Mouse (Mus musculus) left cerebral cortex, adult 11 months (tissue): ENCODE measurements around the gene Samd14.
A peak's percentile ranks its signal among the peaks of the same experiment; 100 is the strongest.
"Not testable (repeated sequence)": the region's sequence is repeated elsewhere in the genome, so short reads cannot be mapped to it uniquely, and the experiment has no call there.

Experiments used
- DNase-seq: peaks from one replicate; pipeline ENCODE4 v3.0.0; 2022; ENCODE audit warnings: low spot score

The Samd14 gene

GRCm38 (mm10) chr11:95006525-95007219 lies 3.0 kb upstream of the Samd14 start:
- no peak for DNase-seq

GRCm38 (mm10) chr11:95007418-95007817 lies 2.3 kb upstream of the Samd14 start:
- DNase-seq, result no peak

- no peak for DNase-seq
These were observed 734 bp upstream of the Samd14 start for GRCm38 (mm10) chr11:95008661-95009628.

GRCm38 (mm10) chr11:95010141-95010739 lies 561 bp downstream of the Samd14 start:
- DNase-seq, result no peak

- not testable (repeated sequence) for DNase-seq
These were observed 1.2 kb downstream of the Samd14 start for GRCm38 (mm10) chr11:95010841-95011403.

GRCm38 (mm10) chr11:95011416-95011815 lies 1.7 kb downstream of the Samd14 start:
- DNase-seq, result no peak

- DNase-seq, result no peak
These were observed 2.4 kb downstream of the Samd14 start for GRCm38 (mm10) chr11:95012075-95012474.

- DNase-seq, result no peak
These were observed 2.8 kb downstream of the Samd14 start for GRCm38 (mm10) chr11:95012487-95012886.

- no peak for DNase-seq
These were observed 5.8 kb downstream of the Samd14 start for GRCm38 (mm10) chr11:95015484-95015883.

GRCm38 (mm10) chr11:95022237-95022992 lies 12.7 kb downstream of the Samd14 start:
- DNase-seq, result no peak

GRCm38 (mm10) chr11:95023481-95023880 lies 13.8 kb downstream of the Samd14 start:
- DNase-seq, result no peak

- no peak for DNase-seq
These were observed 14.9 kb downstream of the Samd14 start for GRCm38 (mm10) chr11:95024439-95025184.

- no peak for DNase-seq
These were observed 15.7 kb downstream of the Samd14 start for GRCm38 (mm10) chr11:95025227-95026012.

- no peak for DNase-seq
These were observed 16.4 kb downstream of the Samd14 start for GRCm38 (mm10) chr11:95026090-95026542.

- DNase-seq, result no peak
These were observed 17.2 kb downstream of the Samd14 start for GRCm38 (mm10) chr11:95026849-95027248.

GRCm38 (mm10) chr11:95027850-95028470 lies 18.3 kb downstream of the Samd14 start:
- no peak for DNase-seq

- no peak for DNase-seq
These were observed 23.3 kb downstream of the Samd14 start for GRCm38 (mm10) chr11:95032945-95033344.

GRCm38 (mm10) chr11:95033617-95034016 lies 23.9 kb downstream of the Samd14 start:
- DNase-seq, result no peak

GRCm38 (mm10) chr11:95034902-95035301 lies 25.2 kb downstream of the Samd14 start:
- peak; percentile 47 for DNase-seq
